Mouse (Mus musculus) left cerebral cortex, adult 18-20 months (tissue): Measurements from ENCODE around the gene Mta1. TPM values are rescaled to one million over a fixed set of nuclear protein-coding genes. Genes with fewer than 3 reads are reported as not detected.

ENCODE experiments used
- DNase-seq, 2 experiments: peaks; one replicate each; pipeline ENCODE4 v3.0.0; 2021 to 2022; ENCODE audit warnings: low spot score in 2 of 2, mixed read lengths in 1 of 2
- microRNA-seq, 2 experiments: library from miRNA; unstranded; fragments of <30 nt; microRNA quantifications; one replicate each; pipeline ENCODE4 v1.2.0; 2021
- total RNA-seq, 2 experiments: library from RNA; stranded (reverse); gene quantifications; 2 replicates each; pipeline ENCODE4 v1.2.3; 2021

Gene Mta1
- total RNA-seq, 2 experiments from 2014 or later: 71.5 to 71.9 TPM

DNA sequence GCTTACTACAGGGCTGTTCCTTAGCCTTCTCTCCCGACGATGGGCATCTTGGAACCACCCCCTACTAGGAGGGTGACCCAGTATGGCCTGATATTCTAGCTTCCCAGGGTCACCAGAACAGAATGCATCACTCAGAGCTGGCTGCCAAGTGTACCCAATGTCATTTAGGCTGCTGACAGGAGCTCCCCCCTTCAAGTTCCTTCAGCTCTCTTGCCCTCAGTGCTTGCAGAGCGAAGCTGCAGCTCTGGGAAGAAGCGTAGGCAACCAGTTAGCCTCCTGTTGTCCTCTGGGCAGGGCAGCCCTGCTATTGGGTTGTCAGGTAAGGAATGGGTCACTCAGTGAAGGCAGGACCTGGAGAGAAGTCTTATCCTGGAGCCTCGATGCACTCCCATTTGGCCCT is 86.9 kb downstream of the Mta1 start:
- no peak for DNase-seq

DNA sequence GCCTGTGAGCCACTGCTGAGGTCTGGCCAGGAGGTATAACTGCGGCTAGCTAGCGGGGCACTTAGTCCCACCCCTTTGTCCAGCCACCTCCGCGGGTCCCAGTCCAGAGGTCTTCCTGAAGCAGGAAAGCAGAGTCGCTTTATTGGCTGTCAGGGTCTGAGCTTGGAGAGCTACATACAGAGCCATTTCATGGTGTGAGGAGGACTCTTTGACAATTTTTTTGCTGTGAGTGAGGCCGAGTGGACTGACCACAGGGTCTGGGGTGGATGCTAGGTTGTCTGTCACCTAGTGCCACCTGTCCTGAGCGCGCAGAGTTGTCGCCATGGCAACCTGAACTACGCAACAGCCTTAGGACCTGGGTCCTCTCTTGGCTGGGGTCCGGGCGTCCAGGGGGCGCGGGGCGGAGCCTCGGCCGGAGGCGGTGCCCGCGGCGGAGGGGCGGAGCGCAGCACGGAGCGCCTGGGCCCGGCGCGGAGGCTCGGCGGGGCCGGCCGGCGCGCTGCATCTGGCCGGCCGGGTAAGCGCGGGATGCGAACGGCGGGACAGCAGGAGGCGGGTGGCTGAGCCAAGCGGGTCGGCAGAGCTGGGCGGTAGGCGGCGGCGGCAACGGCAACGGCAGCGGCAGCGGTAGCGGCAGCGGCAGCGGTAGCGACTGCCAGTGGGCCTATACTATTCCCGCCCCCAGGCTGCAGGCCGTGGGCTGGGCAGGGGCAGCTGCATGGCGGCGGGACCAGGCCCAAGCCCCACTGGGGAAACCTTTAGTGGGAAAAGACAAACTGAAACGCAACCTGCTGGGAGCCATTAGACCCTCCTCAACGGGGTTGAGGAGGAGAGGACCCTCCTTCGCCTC is 87.6 kb downstream of the Mta1 start, which contains the start of gene Tmem121:
Tmem121 (plus strand) TSS at position 489 of the 850 bp plus-strand sequence.
- peak in 1 of 2 experiments; percentile 50 for DNase-seq

DNA sequence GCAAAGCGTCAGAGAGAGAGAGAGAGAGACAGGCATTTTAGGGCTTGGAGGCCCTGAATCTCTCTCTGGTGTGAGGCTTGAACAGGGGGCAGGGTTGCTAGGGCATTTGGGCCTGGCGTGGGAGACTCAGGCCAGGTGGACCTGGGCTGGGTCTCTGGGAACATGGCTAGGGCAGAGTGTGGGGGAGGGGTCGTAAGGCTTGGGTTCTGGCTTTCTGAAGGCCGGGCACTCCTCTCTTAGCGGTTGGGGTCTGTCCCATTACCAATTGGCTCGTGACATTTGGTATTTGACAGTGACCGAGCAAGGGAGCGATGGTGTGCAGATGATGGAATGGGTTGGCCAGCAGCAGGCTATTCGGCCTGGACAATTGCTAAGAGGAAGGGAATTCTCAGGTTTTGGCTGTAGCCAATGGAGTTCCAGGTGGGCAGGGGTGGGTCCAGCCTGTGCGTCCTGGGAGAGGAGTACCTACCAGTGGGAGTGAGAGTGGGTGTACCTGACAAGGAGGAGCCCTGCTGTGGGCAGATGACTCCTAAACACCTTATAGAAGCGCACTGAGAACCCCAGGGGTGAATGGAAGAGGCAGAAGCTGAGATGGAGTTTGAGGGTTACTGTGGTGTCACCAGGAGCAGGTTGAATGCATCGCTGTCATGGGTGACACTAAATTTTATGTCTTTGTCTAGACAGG is 88.4 kb downstream of the Mta1 start:
- DNase-seq: no peak

Small RNA genes within 50 kb of the gene (microRNA-seq; reads per million reads assigned to microRNA genes)
- gene Gm44471: 0 reads per million in 2 experiments

Other genes with a start within 250 kb of the Mta1 start
- gene Gpr132, start 230.1 kb upstream of the Mta1 start, total RNA-seq: under 1 TPM in 1 of 2 experiments, not detected in 1; 0.14 TPM
- gene Jag2, start 168.5 kb upstream of the Mta1 start, total RNA-seq: 10 to 100 TPM; 53.4 to 58.9 TPM
- gene Nudt14, start 156.2 kb upstream of the Mta1 start, total RNA-seq: 10 to 100 TPM; 10.4 to 12.2 TPM
- gene Btbd6, start 121.8 kb upstream of the Mta1 start, total RNA-seq: 10 to 100 TPM; 67.9 to 68.5 TPM
- 10 to 100 TPM; 45.0 to 47.0 TPM for gene Brf1, start 97.6 kb upstream of the Mta1 start, total RNA-seq
- gene Pacs2, start 83.8 kb upstream of the Mta1 start, total RNA-seq: 10 to 100 TPM; 58.7 to 60.8 TPM
- under 1 TPM; 0.44 to 0.73 TPM for gene Tex22, start 23.8 kb upstream of the Mta1 start, total RNA-seq
- gene Crip2, start 42.0 kb downstream of the Mta1 start, total RNA-seq: 100 to 1,000 TPM; 142 to 162 TPM
- gene Crip1, start 48.0 kb downstream of the Mta1 start, total RNA-seq: 10 to 100 TPM; 14.3 to 15.9 TPM
- 1 to 10 TPM in 1 of 2 experiments, under 1 TPM in 1; 1.00 to 1.4 TPM for gene Tedc1, start 58.1 kb downstream of the Mta1 start, total RNA-seq
- gene Tmem121, start 87.7 kb downstream of the Mta1 start, total RNA-seq: 10 to 100 TPM; 25.5 to 27.5 TPM